Mouse (Mus musculus) stomach, embryonic 14.5 days (tissue): ENCODE results near the gene Hyal3. TPM values are rescaled to one million over a fixed set of nuclear protein-coding genes. Genes with fewer than 3 reads are reported as not detected.
A peak's percentile ranks its signal among the peaks of the same experiment; 100 is the strongest.
"Not testable (repeated sequence)": the region's sequence is repeated elsewhere in the genome, so short reads cannot be mapped to it uniquely, and the experiment has no call there.

ENCODE experiments used
- ATAC-seq: fragments of 200-750 bp; cut with Nextera tagmentation; 2 replicates; pipeline ENCODE4 v1.8.0; 2017; ENCODE audit warnings: low read depth, moderate TSS enrichment; ENCODE audit not compliant: insufficient number of reproducible peaks, insufficient read depth, low FRiP score
- H3K27ac ChIP-seq: fragments of 300-500 bp; sonication (generic); 2 replicates; pipeline ENCODE4 v1.5.1; 2014; ENCODE audit warnings: mild to moderate bottlenecking, low read length, moderate library complexity, mixed read lengths
- H3K27me3 ChIP-seq: fragments of 300-500 bp; sonication (generic); 2 replicates; pipeline ENCODE4 v1.6.1; 2014; ENCODE audit warnings: low read length, control low read depth, mixed read lengths; ENCODE audit not compliant: control insufficient read depth, insufficient read depth
- H3K36me3 ChIP-seq: fragments of 300-500 bp; sonication (generic); 2 replicates; pipeline ENCODE4 v1.6.1; 2014; ENCODE audit warnings: mild to moderate bottlenecking, control low read depth, low read length, moderate library complexity, mixed read lengths; ENCODE audit not compliant: control insufficient read depth, insufficient read depth
- H3K4me1 ChIP-seq: fragments of 300-500 bp; sonication (generic); 2 replicates; pipeline ENCODE4 v1.6.1; 2014; ENCODE audit warnings: low read length, control low read depth, mixed read lengths; ENCODE audit not compliant: control insufficient read depth, insufficient read depth
- H3K4me2 ChIP-seq: fragments of 300-500 bp; sonication (generic); replicated peaks from 2 replicates; pipeline ENCODE4 v1.6.1; 2014; ENCODE audit warnings: low read depth, low read length, control low read depth
- H3K4me3 ChIP-seq: fragments of 300-500 bp; sonication (generic); 2 replicates; pipeline ENCODE4 v1.5.1; 2014; ENCODE audit warnings: low read depth, low read length, control low read depth
- H3K9ac ChIP-seq: fragments of 300-500 bp; sonication (generic); replicated peaks from 2 replicates; pipeline ENCODE4 v1.6.1; 2014; ENCODE audit warnings: low read depth, mild to moderate bottlenecking, control low read depth, low read length, moderate library complexity, mixed read lengths
- H3K9me3 ChIP-seq: fragments of 300-500 bp; sonication (generic); 2 replicates; pipeline ENCODE4 v1.6.1; 2016; ENCODE audit warnings: low read depth, low read length, control low read depth; ENCODE audit not compliant: control insufficient read depth
- WGBS: fragments of 180-500 bp; shearing (Covaris S2); extraction: QIAGEN DNeasy Blood & Tissue Kit; methylation state at CpG from one replicate; pipeline ENCODE4 v1.1.7; 2014; 5-methylcytosine and 5-hydroxymethylcytosine counted together
- polyA plus RNA-seq: library from polyadenylated mRNA; unstranded; fragments of >200 nt; fragmentation: Nextera tagmentation; extraction: Ambion mirVana; gene quantifications from 2 replicates; pipeline ENCODE4 v1.2.1, GENCODE M21; 2014

Hyal3 gene
- polyA plus RNA-seq, 1 experiment from 2014 or later: 1.4 TPM

GRCm38 (mm10) chr9:107571534-107572326 is 8.9 kb upstream of the Hyal3 start:
- Histone ChIP-seq H3K4me2 (peak overlapping the region; percentile 83), H3K9ac (no peak overlapping the region), H3K27ac (no peak overlapping the region), H3K27me3 (no peaks in the 10 kb centered on the region), H3K9me3 (no peaks in the 10 kb centered on the region), H3K4me3 (0 out of 2 replicates have a peak overlapping the region, but pooled peaks have one; percentile 6), H3K36me3 (peaks cover 29% of the 10 kb centered on the region), H3K4me1 (peaks cover 25% of the 10 kb centered on the region)
- no peak for ATAC-seq
- WGBS: 90% methylated on average over 22 of the region's 22 CpGs

- no peaks in the 10 kb centered on the region for H3K9me3 ChIP-seq
- H3K4me3 ChIP-seq: no peak overlapping the region
- H3K4me2 ChIP-seq: no peak overlapping the region
- H3K27me3 ChIP-seq: no peaks in the 10 kb centered on the region
- WGBS: 100% methylated on average over 2 of the region's 2 CpGs
- no peak overlapping the region for H3K27ac ChIP-seq
- no peak overlapping the region for H3K9ac ChIP-seq
- ATAC-seq: no peak
- peaks cover 29% of the 10 kb centered on the region for H3K4me1 ChIP-seq
- peaks cover 29% of the 10 kb centered on the region for H3K36me3 ChIP-seq
Observed at GRCm38 (mm10) chr9:107572327-107572662, 8.3 kb upstream of the Hyal3 start.

GRCm38 (mm10) chr9:107573774-107574173 is 6.8 kb upstream of the Hyal3 start:
- H3K27me3 ChIP-seq, H3K9ac ChIP-seq, ATAC-seq, H3K27ac ChIP-seq, H3K9me3 ChIP-seq, H3K4me3 ChIP-seq, H3K4me2 ChIP-seq: not testable (repeated sequence)
- 87% methylated on average over 6 of the region's 6 CpGs for WGBS
- peaks cover 28% of the 10 kb centered on the region for H3K4me1 ChIP-seq
- H3K36me3 ChIP-seq: peaks cover 29% of the 10 kb centered on the region

GRCm38 (mm10) chr9:107575579-107576356 is 4.8 kb upstream of the Hyal3 start:
- 68% methylated on average over 14 of the region's 14 CpGs for WGBS
- H3K4me1 ChIP-seq: peaks cover 23% of the 10 kb centered on the region

GRCm38 (mm10) chr9:107576357-107577107 is 4.1 kb upstream of the Hyal3 start, which contains the start of gene Hyal1:
Hyal1 (plus strand) TSS chr9:107576927.
- WGBS: 16% methylated on average over 16 of the region's 16 CpGs
- peak within 1 kb of the TSS; percentile 39 for H3K4me2 ChIP-seq
- peaks cover 20% of the 10 kb centered on the region for H3K4me1 ChIP-seq
- H3K9me3 ChIP-seq: no peaks in the 10 kb centered on the region
- H3K27ac ChIP-seq: peak within 1 kb of the TSS; percentile 80
- H3K36me3 ChIP-seq: peaks cover 22% of the 10 kb centered on the region
- H3K9ac ChIP-seq: peak within 1 kb of the TSS; percentile 1; the same call in 1 of the 2 replicates
- peak within 1 kb of the TSS; percentile 25 for H3K4me3 ChIP-seq
- H3K27me3 ChIP-seq: no peaks in the 10 kb centered on the region
- ATAC-seq: peak; percentile 72

More at GRCm38 (mm10) chr9:107575579-107576356, 4.8 kb upstream of the Hyal3 start:
- no peaks in the 10 kb centered on the region for H3K9me3 ChIP-seq
- H3K27ac ChIP-seq: peak overlapping the region; percentile 80
- H3K4me2 ChIP-seq: no peak overlapping the region
- H3K4me3 ChIP-seq: no peak overlapping the region
- no peaks in the 10 kb centered on the region for H3K27me3 ChIP-seq
- no peak overlapping the region for H3K9ac ChIP-seq
- ATAC-seq: peak; percentile 70
- peaks cover 23% of the 10 kb centered on the region for H3K36me3 ChIP-seq

DNA sequence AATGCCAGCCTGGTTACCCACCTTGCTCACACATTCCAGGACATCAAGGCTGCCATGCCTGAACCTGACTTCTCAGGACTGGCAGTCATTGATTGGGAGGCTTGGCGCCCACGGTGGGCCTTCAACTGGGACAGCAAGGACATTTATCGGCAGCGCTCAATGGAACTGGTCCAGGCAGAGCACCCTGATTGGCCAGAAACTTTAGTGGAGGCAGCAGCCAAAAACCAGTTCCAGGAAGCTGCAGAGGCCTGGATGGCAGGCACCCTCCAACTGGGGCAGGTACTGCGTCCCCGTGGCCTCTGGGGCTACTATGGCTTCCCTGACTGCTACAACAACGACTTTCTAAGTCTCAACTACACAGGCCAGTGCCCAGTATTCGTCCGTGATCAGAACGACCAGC is 2.7 kb upstream of the Hyal3 start:
- 91% methylated on average over 10 of the region's 10 CpGs for WGBS
- Histone ChIP-seq H3K4me3 (no peak overlapping the region; the same call in 1 of the 2 replicates), H3K27me3 (no peaks in the 10 kb centered on the region), H3K36me3 (peaks cover 9% of the 10 kb centered on the region; the same call in 1 of the 2 replicates), H3K9me3 (no peaks in the 10 kb centered on the region), H3K4me1 (peaks cover 23% of the 10 kb centered on the region), H3K27ac (no peak overlapping the region; the same call in 1 of the 2 replicates), H3K9ac (no peak overlapping the region), H3K4me2 (peak overlapping the region; percentile 39; the same call in 1 of the 2 replicates)
- no peak for ATAC-seq

- 81% methylated on average over 3 of the region's 3 CpGs for WGBS
- H3K9ac ChIP-seq: no peak within 1 kb of the TSS
- no peaks in the 10 kb centered on the region for H3K9me3 ChIP-seq
- no peak within 1 kb of the TSS; the same call in 1 of the 2 replicates for H3K4me3 ChIP-seq
- peaks cover 23% of the 10 kb centered on the region for H3K4me1 ChIP-seq
- peak within 1 kb of the TSS; percentile 94 for H3K4me2 ChIP-seq
- no peaks in the 10 kb centered on the region for H3K27me3 ChIP-seq
- H3K36me3 ChIP-seq: peaks cover 2% of the 10 kb centered on the region; the same call in 1 of the 2 replicates
- ATAC-seq: no peak
- H3K27ac ChIP-seq: no peak within 1 kb of the TSS; the same call in 1 of the 2 replicates
Observed at GRCm38 (mm10) chr9:107578587-107578986, 2.0 kb upstream of the Hyal3 start, which contains the start of gene Naa80. Naa80 (plus strand) TSS chr9:107578887.
